Mouse (Mus musculus) layer of hippocampus, postnatal 36 days (tissue): Measurements from ENCODE around the gene Gm21190. TPM values are rescaled to one million over a fixed set of nuclear protein-coding genes. Genes with fewer than 3 reads are reported as not detected.
A peak's percentile ranks its signal among the peaks of the same experiment; 100 is the strongest.
"Not testable (repeated sequence)": the region's sequence is repeated elsewhere in the genome, so short reads cannot be mapped to it uniquely, and the experiment has no call there.

ENCODE experiments used
- DNase-seq, 2 experiments: peaks; one replicate each; pipeline ENCODE4 v3.0.0; 2022
- total RNA-seq, 2 experiments: library from RNA; stranded (reverse); gene quantifications; 2 replicates each; pipeline ENCODE4 v1.2.3; 2021

Gene Gm21190
- total RNA-seq = not detected

- not testable (repeated sequence) for DNase-seq
These were observed at the start of gene Gm21190 for GRCm38 (mm10) chr5:15529122-15529521. Gene Gm21190, minus strand, starts transcription at chr5:15529222.

- not testable (repeated sequence) for DNase-seq
These were observed 48.0 kb upstream of the Gm21190 start, which contains the start of gene Gm21083 for GRCm38 (mm10) chr5:15577033-15577432. Gene Gm21083, plus strand, starts transcription at chr5:15577333.

- DNase-seq = not testable (repeated sequence)
These were observed 44.7 kb upstream of the Gm21190 start for GRCm38 (mm10) chr5:15573735-15574134.

- DNase-seq = not testable (repeated sequence)
These were observed 32.6 kb upstream of the Gm21190 start for GRCm38 (mm10) chr5:15561425-15562264.

- not testable (repeated sequence) for DNase-seq
These were observed 29.6 kb upstream of the Gm21190 start for GRCm38 (mm10) chr5:15558654-15559053.

GRCm38 (mm10) chr5:15549606-15550005, 20.6 kb upstream of the Gm21190 start:
- DNase-seq = not testable (repeated sequence)

GRCm38 (mm10) chr5:15549134-15549533, 20.1 kb upstream of the Gm21190 start:
- DNase-seq = not testable (repeated sequence)

GRCm38 (mm10) chr5:15548642-15549041, 19.6 kb upstream of the Gm21190 start:
- DNase-seq = not testable (repeated sequence)

- DNase-seq = peak in 1 of 2 experiments; percentile 3
These were observed 6.6 kb downstream of the Gm21190 start for GRCm38 (mm10) chr5:15522470-15522869.

GRCm38 (mm10) chr5:15522028-15522427, 7.0 kb downstream of the Gm21190 start:
- DNase-seq = not testable (repeated sequence)

GRCm38 (mm10) chr5:15520418-15520817, 8.6 kb downstream of the Gm21190 start:
- DNase-seq = peak in 1 of 2 experiments; percentile 5

- DNase-seq = not testable (repeated sequence)
These were observed 11.9 kb downstream of the Gm21190 start for GRCm38 (mm10) chr5:15517150-15517549.

GRCm38 (mm10) chr5:15512236-15512635, 16.8 kb downstream of the Gm21190 start:
- not testable (repeated sequence) for DNase-seq

- DNase-seq = not testable (repeated sequence)
These were observed 19.1 kb downstream of the Gm21190 start for GRCm38 (mm10) chr5:15509911-15510310.

- DNase-seq = not testable (repeated sequence)
These were observed 20.3 kb downstream of the Gm21190 start for GRCm38 (mm10) chr5:15508460-15509451.

GRCm38 (mm10) chr5:15507757-15508459, 21.1 kb downstream of the Gm21190 start:
- DNase-seq = not testable (repeated sequence)

- no peak for DNase-seq
These were observed 21.8 kb downstream of the Gm21190 start for GRCm38 (mm10) chr5:15507309-15507619.

GRCm38 (mm10) chr5:15506575-15507308, 22.3 kb downstream of the Gm21190 start:
- peak in 1 of 2 experiments; percentile 26 for DNase-seq

- peak; percentile 16 to 18 for DNase-seq
These were observed 30.1 kb downstream of the Gm21190 start for GRCm38 (mm10) chr5:15498774-15499400.

GRCm38 (mm10) chr5:15498350-15498749, 30.7 kb downstream of the Gm21190 start:
- not testable (repeated sequence) for DNase-seq

GRCm38 (mm10) chr5:15490934-15491333, 38.1 kb downstream of the Gm21190 start:
- DNase-seq = not testable (repeated sequence)
